In genomic region chr8:22059153-22059738, GRCm38 (mm10) we compare ENCODE assay signal across 8 mouse cellular contexts. TPM values are rescaled to one million over a fixed set of nuclear protein-coding genes. Genes with fewer than 3 reads are reported as not detected.
A peak's percentile ranks its signal among the peaks of the same experiment; 100 is the strongest.
DNase-seq lines count a peak whose midpoint lies in the region; ATAC-seq and TF ChIP-seq lines count a peak whose summit lies in the region.

No protein-coding gene starts in this region.

- H3K4me2 ChIP-seq in heart, postnatal 0 days (ENCODE audit: low read depth, low read length), result peak overlapping the region; percentile 91
- peak overlapping the region; percentile 91 for H3K4me2 ChIP-seq in hindbrain, embryonic 16.5 days (ENCODE audit: low read length)
- peak overlapping the region; percentile 94 for H3K4me2 ChIP-seq in midbrain, postnatal 0 days (ENCODE audit: low read depth, low read length, poor library complexity, severe bottlenecking)

- H3K9me3 ChIP-seq in heart, postnatal 0 days (replicated peaks; ENCODE audit: control insufficient read depth, low read length), result no peaks in the 10 kb centered on the region
- no peaks in the 10 kb centered on the region for H3K9me3 ChIP-seq in hindbrain, embryonic 16.5 days (ENCODE audit: control insufficient read depth, low read length)
- no peaks in the 10 kb centered on the region for H3K9me3 ChIP-seq in midbrain, postnatal 0 days (ENCODE audit: low read length)

- peaks cover 24% of the 10 kb centered on the region; the same call in 1 of the 2 replicates for H3K27me3 ChIP-seq in heart, postnatal 0 days (ENCODE audit: control insufficient read depth, insufficient read depth, low read length)
- H3K27me3 ChIP-seq in hindbrain, embryonic 16.5 days (replicated peaks; ENCODE audit: control insufficient read depth, insufficient read depth, low read length), result no peaks in the 10 kb centered on the region
- no peaks in the 10 kb centered on the region for H3K27me3 ChIP-seq in midbrain, postnatal 0 days (ENCODE audit: insufficient read depth, low read length)

- no peak for ATAC-seq in heart, postnatal 0 days (ENCODE audit: insufficient read depth, low read depth)
- no peak for ATAC-seq in hindbrain, embryonic 16.5 days
- no peak for ATAC-seq in midbrain, postnatal 0 days (ENCODE audit: low FRiP score)

- DNase-seq in heart, postnatal 0 days (ENCODE audit: low spot score), result no peak
- DNase-seq in heart, adult 9 months (ENCODE audit: low spot score in 2 of 2), result no peak
- DNase-seq in c-Kit-positive CD71-positive TER-119-positive erythroid progenitor cells, embryonic 14.5 days (ENCODE audit: low spot score), result peak; percentile 45
- no peak for DNase-seq in midbrain, postnatal 0 days (ENCODE audit: low spot score)
- DNase-seq in frontal cortex, postnatal 14 days (ENCODE audit: low spot score in 2 of 2), result no peak
- no peak for DNase-seq in lung, postnatal 4 days
- no peak for DNase-seq in frontal cortex, postnatal 10 days (ENCODE audit: low spot score in 2 of 2)

- peaks cover 5% of the 10 kb centered on the region for H3K4me1 ChIP-seq in heart, postnatal 0 days (ENCODE audit: control insufficient read depth, insufficient read depth)
- H3K4me1 ChIP-seq in hindbrain, embryonic 16.5 days (ENCODE audit: control insufficient read depth, insufficient read depth, low read depth, low read length), result peaks cover 7% of the 10 kb centered on the region
- H3K4me1 ChIP-seq in midbrain, postnatal 0 days (ENCODE audit: insufficient read depth, low read length), result no peaks in the 10 kb centered on the region

- H3K4me3 ChIP-seq in heart, postnatal 0 days (ENCODE audit: low read depth, low read length), result peak overlapping the region; percentile 72
- H3K4me3 ChIP-seq in hindbrain, embryonic 16.5 days (ENCODE audit: low read length), result peak overlapping the region; percentile 66
- peak overlapping the region; percentile 82 for H3K4me3 ChIP-seq in midbrain, postnatal 0 days (ENCODE audit: low read depth, low read length)

- no peak overlapping the region for H3K27ac ChIP-seq in heart, postnatal 0 days (ENCODE audit: low read depth)
- no peak overlapping the region for H3K27ac ChIP-seq in hindbrain, embryonic 16.5 days (ENCODE audit: low read depth, low read length)
- no peak overlapping the region for H3K27ac ChIP-seq in midbrain, postnatal 0 days (ENCODE audit: low read depth, low read length)

- H3K9ac ChIP-seq in heart, postnatal 0 days (replicated peaks; ENCODE audit: low read depth, low read length), result peak overlapping the region; percentile 51; the same call in 1 of the 2 replicates
- peak overlapping the region; percentile 67; the same call in 1 of the 2 replicates for H3K9ac ChIP-seq in hindbrain, embryonic 16.5 days (ENCODE audit: low read depth, low read length)
- peak overlapping the region; percentile 68; the same call in 1 of the 2 replicates for H3K9ac ChIP-seq in midbrain, postnatal 0 days (replicated peaks; ENCODE audit: low read length, poor library complexity, severe bottlenecking)

- peaks cover 20% of the 10 kb centered on the region for H3K36me3 ChIP-seq in heart, postnatal 0 days (replicated peaks; ENCODE audit: control insufficient read depth, insufficient read depth, low read length)
- no peaks in the 10 kb centered on the region for H3K36me3 ChIP-seq in hindbrain, embryonic 16.5 days (ENCODE audit: control insufficient read depth, insufficient read depth, low read length)
- no peaks in the 10 kb centered on the region; the same call in 1 of the 2 replicates for H3K36me3 ChIP-seq in midbrain, postnatal 0 days (ENCODE audit: insufficient read depth, low read length)

- no peak for TF ChIP-seq EP300 in heart, postnatal 0 days (IDR thresholded peaks at IDR 0.05; ENCODE audit: low read depth)

- 53% methylated on average over 11 of the region's 11 CpGs for WGBS in heart, postnatal 0 days
- WGBS in hindbrain, embryonic 16.5 days, result 35% methylated on average over 11 of the region's 11 CpGs
- WGBS in midbrain, postnatal 0 days, result 35% methylated on average over 11 of the region's 11 CpGs

- no peak for TF ChIP-seq CTCF in heart, postnatal 0 days (IDR thresholded peaks at IDR 0.05; ENCODE audit: low read depth)
- TF ChIP-seq CTCF in midbrain, postnatal 0 days (IDR thresholded peaks at IDR 0.05), result no peak

RNA-seq across cellular contexts. Expression of gene Atp7b, which starts 0.9 kb away (rescaled TPM):
- 0.50 and 1.2 TPM in 2 replicates for total RNA-seq in heart, postnatal 0 days (2014; rRNA removed; ENCODE audit: low replicate concordance)
- polyA plus RNA-seq in heart, postnatal 0 days (2015; fragmentation: Nextera tagmentation; extraction: Ambion mirVana), result 0.12 and 0.22 TPM in 2 replicates
- 1.8 and 1.9 TPM in 2 replicates for polyA plus RNA-seq in hindbrain, embryonic 16.5 days (2015; fragmentation: Nextera tagmentation; extraction: Ambion mirVana)
- total RNA-seq in midbrain, postnatal 0 days (2014; rRNA removed), result 3.3 and 5.4 TPM in 2 replicates
- 1.6 TPM in 2 replicates for polyA plus RNA-seq in midbrain, postnatal 0 days (2015; fragmentation: Nextera tagmentation; extraction: Ambion mirVana)

RNA-seq across cellular contexts. Expression of gene Alg11, which starts 1.3 kb away (rescaled TPM):
- total RNA-seq in heart, postnatal 0 days (2014; rRNA removed; ENCODE audit: low replicate concordance), result 16.3 and 46.8 TPM in 2 replicates
- polyA plus RNA-seq in heart, postnatal 0 days (2015; fragmentation: Nextera tagmentation; extraction: Ambion mirVana), result 7.5 and 8.2 TPM in 2 replicates
- 40.9 and 42.4 TPM in 2 replicates for polyA plus RNA-seq in hindbrain, embryonic 16.5 days (2015; fragmentation: Nextera tagmentation; extraction: Ambion mirVana)
- total RNA-seq in midbrain, postnatal 0 days (2014; rRNA removed), result 39.1 and 44.6 TPM in 2 replicates
- polyA plus RNA-seq in midbrain, postnatal 0 days (2015; fragmentation: Nextera tagmentation; extraction: Ambion mirVana), result 38.8 and 40.7 TPM in 2 replicates
